Mouse (Mus musculus) lung, embryonic 16.5 days (tissue): ENCODE results near the gene Uhrf1bp1. TPM values are rescaled to one million over a fixed set of nuclear protein-coding genes. Genes with fewer than 3 reads are reported as not detected.
A peak's percentile ranks its signal among the peaks of the same experiment; 100 is the strongest.

ENCODE experiments used
- ATAC-seq: fragments of 200-750 bp; cut with Nextera tagmentation; 2 replicates; pipeline ENCODE4 v1.8.0; 2017; ENCODE audit warnings: low read depth, mild to moderate bottlenecking, moderate library complexity
- H3K27ac ChIP-seq: fragments of 300-500 bp; sonication (generic); 2 replicates; pipeline ENCODE4 v1.5.1; 2014; ENCODE audit warnings: mild to moderate bottlenecking, control low read depth, low read length
- H3K27me3 ChIP-seq: fragments of 300-500 bp; sonication (generic); 2 replicates; pipeline ENCODE4 v1.6.1; 2014; ENCODE audit warnings: low read depth, low read length, mixed read lengths; ENCODE audit not compliant: control insufficient read depth, insufficient read depth
- H3K36me3 ChIP-seq: fragments of 300-500 bp; sonication (generic); 2 replicates; pipeline ENCODE4 v1.6.1; 2014; ENCODE audit warnings: low read length; ENCODE audit not compliant: control insufficient read depth, insufficient read depth
- H3K4me1 ChIP-seq: fragments of 300-500 bp; sonication (generic); replicated peaks from 2 replicates; pipeline ENCODE4 v1.6.1; 2014; ENCODE audit warnings: low read length, mixed read lengths; ENCODE audit not compliant: control insufficient read depth, insufficient read depth
- H3K4me2 ChIP-seq: fragments of 300-500 bp; sonication (generic); 2 replicates; pipeline ENCODE4 v1.6.1; 2014; ENCODE audit warnings: low read depth, low read length, control low read depth
- H3K4me3 ChIP-seq: fragments of 300-500 bp; sonication (generic); 2 replicates; pipeline ENCODE4 v1.5.1; 2014; ENCODE audit warnings: mild to moderate bottlenecking, low read length, control low read depth
- H3K9ac ChIP-seq: fragments of 300-500 bp; sonication (generic); 2 replicates; pipeline ENCODE4 v1.6.1; 2014; ENCODE audit warnings: low read length, control low read depth
- H3K9me3 ChIP-seq: fragments of 300-500 bp; sonication (generic); 2 replicates; pipeline ENCODE4 v1.6.1; 2016; ENCODE audit warnings: low read length; ENCODE audit not compliant: control insufficient read depth
- WGBS: fragments of 180-500 bp; shearing (Covaris S2); extraction: QIAGEN DNeasy Blood & Tissue Kit; methylation state at CpG from one replicate; pipeline ENCODE4 v1.1.7; 2014; 5-methylcytosine and 5-hydroxymethylcytosine counted together
- polyA plus RNA-seq: library from polyadenylated mRNA; unstranded; fragments of >200 nt; fragmentation: Nextera tagmentation; extraction: Ambion mirVana; gene quantifications from 2 replicates; pipeline ENCODE4 v1.2.1, GENCODE M21; 2015

The Uhrf1bp1 gene
- polyA plus RNA-seq, 1 experiment from 2014 or later: 4.6 TPM

GRCm38 (mm10) chr17:27907512-27908205 is 51.4 kb downstream of the Uhrf1bp1 start:
- Histone ChIP-seq H3K4me1 (peaks cover 22% of the 10 kb centered on the region), H3K9ac (peak overlapping the region; percentile 93), H3K36me3 (peaks cover 11% of the 10 kb centered on the region), H3K27me3 (no peaks in the 10 kb centered on the region), H3K9me3 (no peaks in the 10 kb centered on the region), H3K27ac (peak overlapping the region; percentile 67), H3K4me3 (peak overlapping the region; percentile 90), H3K4me2 (peak overlapping the region; percentile 94)
- ATAC-seq: peak; percentile 59
- WGBS: under 1% methylated on average over 45 of the region's 45 CpGs

- Histone ChIP-seq H3K27ac (peak overlapping the region; percentile 73), H3K4me1 (peaks cover 22% of the 10 kb centered on the region), H3K27me3 (no peaks in the 10 kb centered on the region), H3K9ac (peak overlapping the region; percentile 93), H3K4me3 (peak overlapping the region; percentile 90), H3K9me3 (no peaks in the 10 kb centered on the region), H3K4me2 (peak overlapping the region; percentile 94), H3K36me3 (peaks cover 8% of the 10 kb centered on the region)
- WGBS: under 1% methylated on average over 12 of the region's 12 CpGs
- 0 out of 2 replicates have a peak, but pooled peaks have one; percentile 1 for ATAC-seq
Observed at GRCm38 (mm10) chr17:27908206-27908887, 52.1 kb downstream of the Uhrf1bp1 start.

- ATAC-seq: peak; percentile 91
Observed at GRCm38 (mm10) chr17:27908888-27909621, 52.8 kb downstream of the Uhrf1bp1 start, which contains the start of gene Anks1. Anks1 (plus strand) TSS chr17:27909306.

GRCm38 (mm10) chr17:27909622-27910500 is 53.6 kb downstream of the Uhrf1bp1 start, which contains the start of gene Taf11:
Taf11 (minus strand) TSS chr17:27909844.
- Histone ChIP-seq H3K4me2 (peak within 1 kb of the TSS; percentile 94), H3K27me3 (no peaks in the 10 kb centered on the region), H3K36me3 (peaks cover 5% of the 10 kb centered on the region; the same call in 1 of the 2 replicates), H3K9me3 (no peaks in the 10 kb centered on the region), H3K27ac (peak within 1 kb of the TSS; percentile 73), H3K9ac (peak within 1 kb of the TSS; percentile 86), H3K4me1 (peaks cover 22% of the 10 kb centered on the region), H3K4me3 (peak within 1 kb of the TSS; percentile 90)
- peak; percentile 50 for ATAC-seq
- 1% methylated on average over 53 of the region's 53 CpGs for WGBS

More at GRCm38 (mm10) chr17:27908888-27909621, 52.8 kb downstream of the Uhrf1bp1 start, which contains the start of gene Anks1:
- Histone ChIP-seq H3K9ac (peak within 1 kb of the TSS; percentile 86), H3K4me2 (peak within 1 kb of the TSS; percentile 94), H3K27me3 (no peaks in the 10 kb centered on the region), H3K9me3 (no peaks in the 10 kb centered on the region), H3K36me3 (peaks cover 7% of the 10 kb centered on the region; the same call in 1 of the 2 replicates), H3K27ac (peak within 1 kb of the TSS; percentile 73), H3K4me1 (peaks cover 22% of the 10 kb centered on the region), H3K4me3 (peak within 1 kb of the TSS; percentile 90)
- WGBS: under 1% methylated on average over 63 of the region's 78 CpGs

GRCm38 (mm10) chr17:27911371-27911770 is 55.1 kb downstream of the Uhrf1bp1 start:
- 0 out of 2 replicates have a peak, but pooled peaks cover 3% of the 10 kb centered on the region for H3K36me3 ChIP-seq
- no peak overlapping the region for H3K4me3 ChIP-seq
- no peaks in the 10 kb centered on the region for H3K9me3 ChIP-seq
- H3K27ac ChIP-seq: no peak overlapping the region
- no peak overlapping the region for H3K4me2 ChIP-seq
- H3K9ac ChIP-seq: no peak overlapping the region
- no peaks in the 10 kb centered on the region for H3K27me3 ChIP-seq
- 80% methylated on average over 7 of the region's 7 CpGs for WGBS
- ATAC-seq: no peak
- peaks cover 18% of the 10 kb centered on the region for H3K4me1 ChIP-seq

GRCm38 (mm10) chr17:27914742-27915141 is 58.5 kb downstream of the Uhrf1bp1 start:
- Histone ChIP-seq H3K9me3 (no peaks in the 10 kb centered on the region), H3K4me2 (no peak overlapping the region), H3K36me3 (0 out of 2 replicates have a peak, but pooled peaks cover 3% of the 10 kb centered on the region), H3K9ac (no peak overlapping the region), H3K4me1 (peaks cover 17% of the 10 kb centered on the region), H3K27me3 (no peaks in the 10 kb centered on the region), H3K27ac (no peak overlapping the region), H3K4me3 (no peak overlapping the region)
- WGBS: 69% methylated on average over 4 of the region's 4 CpGs
- no peak for ATAC-seq

- peak overlapping the region; percentile 55; the same call in 1 of the 2 replicates for H3K27ac ChIP-seq
- no peak overlapping the region for H3K9ac ChIP-seq
- H3K9me3 ChIP-seq: no peaks in the 10 kb centered on the region
- H3K4me3 ChIP-seq: no peak overlapping the region
- no peak overlapping the region for H3K4me2 ChIP-seq
- H3K4me1 ChIP-seq: peaks cover 16% of the 10 kb centered on the region
- ATAC-seq: peak; percentile 82
- no peaks in the 10 kb centered on the region for H3K27me3 ChIP-seq
- 0 out of 2 replicates have a peak, but pooled peaks cover 3% of the 10 kb centered on the region for H3K36me3 ChIP-seq
- WGBS: 62% methylated on average over 4 of the region's 4 CpGs
Observed at GRCm38 (mm10) chr17:27916366-27916765, 60.1 kb downstream of the Uhrf1bp1 start.

- peak; percentile 56 for ATAC-seq
- no peaks in the 10 kb centered on the region for H3K9me3 ChIP-seq
- WGBS: 61% methylated on average over 4 of the region's 4 CpGs
- no peaks in the 10 kb centered on the region for H3K36me3 ChIP-seq
- H3K4me3 ChIP-seq: no peak overlapping the region
- no peak overlapping the region for H3K9ac ChIP-seq
- H3K4me2 ChIP-seq: no peak overlapping the region
- peaks cover 44% of the 10 kb centered on the region for H3K4me1 ChIP-seq
- H3K27ac ChIP-seq: peak overlapping the region; percentile 42; the same call in 1 of the 2 replicates
- H3K27me3 ChIP-seq: no peaks in the 10 kb centered on the region
Observed at GRCm38 (mm10) chr17:27920676-27921075, 64.4 kb downstream of the Uhrf1bp1 start.
